Mouse (Mus musculus) embryo, embryonic 10.5 days (tissue): ENCODE measurements at regions not wholly inside any gene's neighbourhood (a gene's known extent, or its start where the extent isn't known, plus 50 kb on each side); places are given as distances from the start of the nearest gene placed in this dataset.
"Not testable (repeated sequence)": the region's sequence is repeated elsewhere in the genome, so short reads cannot be mapped to it uniquely, and the experiment has no call there.

Experiments used
- DNase-seq: peaks from one replicate; pipeline ENCODE4 v3.0.0-alpha.2; 2015; ENCODE audit warnings: low spot score

- DNase-seq = not testable (repeated sequence)
Observed at GRCm38 (mm10) chr3:59563486-59564006, 166.0 kb upstream of the Gm5538 start.

GRCm38 (mm10) chr3:59542621-59543020, 187.0 kb upstream of the Gm5538 start:
- peak; percentile 1 for DNase-seq

DNA sequence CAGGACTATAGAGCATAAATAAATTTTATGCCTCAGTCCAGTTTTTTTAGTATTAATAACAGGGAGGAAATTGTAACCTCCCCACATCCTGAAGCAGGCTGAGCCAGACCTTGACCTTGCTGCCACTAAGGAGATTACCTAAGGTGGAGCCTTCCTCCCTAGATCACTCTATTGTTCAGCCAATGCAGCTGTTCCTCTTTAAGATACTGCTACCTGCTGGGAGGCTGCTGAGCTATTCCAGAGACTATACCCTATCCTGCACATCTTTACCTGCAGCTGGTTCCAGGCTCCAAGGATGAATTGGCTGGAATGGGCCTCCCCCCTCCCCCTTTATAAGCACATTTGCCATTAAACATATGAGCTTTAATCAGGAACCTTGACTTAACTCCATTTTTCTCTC, 189.0 kb upstream of the Gm5538 start:
- DNase-seq = not testable (repeated sequence)

GRCm38 (mm10) chr3:59539893-59540292, 189.7 kb upstream of the Gm5538 start:
- DNase-seq = not testable (repeated sequence)

- no peak for DNase-seq
Observed at GRCm38 (mm10) chr3:59531311-59531834, 187.2 kb upstream of the Igsf10 start.

GRCm38 (mm10) chr3:59530592-59531310, 186.6 kb upstream of the Igsf10 start:
- DNase-seq = no peak

DNA sequence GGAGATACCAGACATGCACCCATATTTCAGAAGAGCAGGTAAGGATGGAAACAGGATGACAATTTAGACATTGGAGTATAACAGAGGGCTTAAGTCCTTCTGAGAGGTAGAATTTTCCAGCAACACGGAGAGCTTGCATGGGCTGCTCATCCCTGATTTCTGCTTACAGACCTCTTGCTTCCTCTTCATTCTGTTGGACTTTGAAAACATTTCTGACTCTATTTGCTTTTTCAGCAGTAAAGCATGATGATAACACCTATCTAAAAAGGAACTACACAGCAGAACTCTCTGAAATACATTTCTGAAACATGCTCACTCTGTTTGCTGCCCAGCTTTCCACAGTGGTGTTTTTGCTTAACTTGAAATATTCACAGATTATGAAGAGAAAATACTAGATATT, 176.6 kb upstream of the Igsf10 start:
- no peak for DNase-seq

DNA sequence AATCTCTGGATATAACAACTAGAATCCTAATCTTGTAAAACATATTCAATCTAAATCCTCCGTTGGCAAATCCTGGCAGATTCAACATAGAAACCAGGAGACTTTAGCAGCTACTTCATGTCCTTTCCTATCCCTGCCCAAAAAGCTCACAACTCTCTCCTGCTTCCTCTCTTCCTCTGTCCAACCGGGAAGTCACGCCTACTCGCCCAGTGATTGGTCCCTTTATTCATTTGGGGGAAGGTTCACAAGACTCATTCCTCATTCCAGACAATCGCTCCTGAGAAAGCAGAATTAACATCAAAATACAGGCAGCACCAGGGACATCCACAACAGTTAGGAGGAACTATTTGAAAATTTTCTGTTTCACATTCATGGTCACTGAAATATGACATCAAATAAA, 133.9 kb upstream of the Igsf10 start:
- DNase-seq = peak; percentile 60

DNA sequence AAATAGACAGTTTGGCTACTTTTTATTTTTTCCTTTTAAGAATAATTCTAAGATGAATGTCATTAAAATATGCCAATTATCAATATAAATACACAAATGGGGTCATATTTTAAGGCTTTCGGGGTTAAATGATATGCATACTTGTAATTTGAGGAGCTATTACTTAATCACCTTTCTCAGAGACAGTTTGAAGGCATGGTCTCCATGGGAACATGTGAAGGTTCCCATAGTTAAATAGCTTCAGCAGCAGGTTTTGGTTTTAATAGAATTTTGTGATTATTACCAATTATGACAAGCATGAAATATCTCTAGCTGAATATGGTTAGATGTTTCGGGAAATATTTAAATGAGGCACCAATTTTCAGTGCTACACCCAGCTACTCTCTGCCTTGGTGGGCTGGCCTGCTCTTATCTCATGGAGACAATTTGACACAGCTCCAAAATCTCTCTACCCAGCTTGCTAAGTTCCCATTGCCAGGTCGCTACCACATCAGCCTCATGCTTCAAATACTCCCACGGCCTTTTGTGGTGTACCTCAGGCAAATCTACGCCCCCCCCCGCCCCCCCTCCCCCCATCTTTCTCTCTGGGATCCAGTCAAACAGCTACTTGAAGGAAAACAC, 133.4 kb upstream of the Igsf10 start:
- DNase-seq = no peak

GRCm38 (mm10) chr3:59468956-59469355, 124.8 kb upstream of the Igsf10 start:
- DNase-seq = no peak

GRCm38 (mm10) chr3:59462341-59463158, 118.4 kb upstream of the Igsf10 start:
- no peak for DNase-seq

DNA sequence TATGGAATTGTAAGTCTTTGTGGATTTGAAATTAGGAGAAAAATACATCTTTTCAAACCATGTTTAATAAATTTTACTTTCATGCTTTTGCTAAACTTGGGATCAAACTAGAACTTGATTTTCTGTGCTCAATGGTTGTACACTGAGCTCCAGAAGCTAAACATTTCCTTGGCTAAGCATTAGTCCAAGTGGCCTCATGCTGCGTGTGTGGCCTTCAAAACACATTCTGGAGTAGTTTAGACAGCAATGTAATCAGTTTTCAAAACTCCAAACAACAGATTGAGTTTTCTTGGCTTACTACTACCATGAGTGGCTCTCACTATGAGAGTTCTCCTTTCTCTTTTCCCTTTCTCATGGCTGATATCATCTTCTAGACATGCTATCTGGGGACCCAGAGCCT, 112.7 kb upstream of the Igsf10 start:
- no peak for DNase-seq

DNA sequence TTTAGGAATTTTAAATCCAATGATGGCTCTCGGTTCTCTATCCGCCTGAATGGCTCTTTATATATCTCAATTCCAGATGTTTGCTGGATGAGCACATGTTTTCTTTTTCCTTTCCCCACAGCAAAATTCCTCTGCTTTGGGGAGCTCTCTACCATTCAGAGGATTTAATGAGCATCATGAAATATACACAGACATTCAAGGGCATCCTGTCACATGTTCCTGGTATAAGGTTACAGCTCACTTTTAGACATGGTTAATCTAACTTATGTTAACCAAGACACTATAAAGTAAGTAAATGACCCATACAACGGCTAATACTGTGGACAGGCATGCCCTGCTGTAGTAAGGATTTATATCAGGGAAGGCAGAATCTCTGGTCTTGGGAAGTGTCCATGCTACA, 106.9 kb upstream of the Igsf10 start:
- peak; percentile 19 for DNase-seq

DNA sequence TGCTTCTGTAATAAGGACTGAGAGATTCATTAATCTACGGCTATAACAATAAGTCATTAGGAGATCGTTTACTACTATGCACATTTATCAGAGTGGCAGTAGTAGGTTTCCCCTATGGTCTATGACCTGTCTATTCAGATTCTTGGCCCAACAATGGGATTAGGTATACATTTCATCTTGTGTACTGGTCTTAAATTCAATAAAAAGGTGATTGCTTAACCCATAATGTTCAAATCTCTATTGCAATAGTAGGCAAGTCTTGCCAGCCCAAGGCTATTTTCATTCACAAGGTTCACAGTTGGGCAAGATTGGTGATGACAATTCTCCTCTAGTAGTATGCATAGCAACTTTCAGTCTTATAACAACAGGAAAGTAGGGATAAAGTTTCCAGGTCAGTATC, 79.4 kb upstream of the Igsf10 start:
- DNase-seq = no peak

DNA sequence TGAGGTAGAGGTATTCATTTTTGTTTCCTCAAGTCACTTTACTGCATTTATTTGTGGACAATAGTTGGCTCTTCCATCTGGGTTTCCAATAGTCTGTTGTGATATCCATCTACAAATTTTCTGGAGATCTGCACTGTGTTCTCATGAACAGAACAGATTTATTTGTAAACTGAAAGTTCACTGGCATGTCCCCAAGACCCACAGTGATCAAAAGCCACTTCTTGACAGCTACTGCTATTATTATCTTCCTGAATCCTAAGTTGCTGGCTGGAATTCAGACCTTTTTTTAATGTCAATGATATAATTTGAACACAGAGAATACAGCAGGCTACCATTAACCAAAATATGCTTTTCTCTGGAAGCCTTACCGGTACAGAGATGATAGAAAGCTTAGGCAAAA, 64.9 kb upstream of the Igsf10 start:
- no peak for DNase-seq

GRCm38 (mm10) chr3:59406035-59406434, 61.8 kb upstream of the Igsf10 start:
- no peak for DNase-seq

- DNase-seq = no peak
Observed at GRCm38 (mm10) chr3:59401856-59402255, 57.7 kb upstream of the Igsf10 start.

DNA sequence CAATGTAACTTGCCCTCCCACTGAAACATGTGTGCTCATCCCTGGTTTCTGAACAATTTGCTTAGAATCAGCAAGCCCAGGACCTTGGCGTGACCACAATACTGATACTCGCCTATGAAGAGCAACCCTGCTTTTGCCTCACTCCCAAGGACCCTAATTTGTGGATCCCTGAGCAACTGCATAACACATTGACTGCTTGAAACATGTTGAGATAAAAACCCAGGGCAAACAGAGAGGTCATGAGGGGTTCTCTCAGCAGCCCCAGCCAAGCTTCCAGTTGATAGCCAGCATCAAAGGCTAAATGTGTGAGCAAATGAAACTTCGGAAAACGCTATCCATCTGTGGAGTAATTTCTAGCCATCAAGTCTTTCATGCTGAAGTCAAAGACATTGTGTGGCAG, 57.2 kb upstream of the Igsf10 start:
- DNase-seq = no peak
